In the genomic region with DNA sequence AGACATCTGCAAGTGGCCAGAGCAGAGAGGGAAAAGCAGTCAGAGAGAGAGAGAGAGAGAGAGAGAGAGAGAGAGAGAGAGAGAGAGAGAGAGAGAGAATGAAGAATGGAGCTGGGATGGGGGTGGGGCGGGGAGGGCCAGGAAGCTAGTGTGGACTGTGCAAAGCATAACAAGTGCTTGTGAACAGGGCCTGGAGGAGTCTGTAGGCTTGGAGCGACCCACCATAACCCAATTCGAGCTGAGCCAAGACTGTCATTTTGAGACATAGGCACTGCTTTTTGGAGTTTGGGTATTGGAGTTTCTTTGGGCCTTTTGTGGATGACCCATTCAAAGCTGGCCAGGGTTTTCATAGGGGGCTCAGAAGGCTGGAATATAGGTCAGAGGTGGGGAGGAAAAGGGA, we compare ENCODE assay signal across 24 mouse cellular contexts. TPM values are rescaled to one million over a fixed set of nuclear protein-coding genes. Genes with fewer than 3 reads are reported as not detected.
DNase-seq lines count a peak whose midpoint lies in the region; ATAC-seq lines count a peak whose summit lies in the region.
"Had no signal": no experiment of that assay in that cellular context is flagged by ENCODE, and none has a peak within 500 bp of the region (broad histone marks: within the 10 kb centered on the region; RNA-seq: fewer than 3 reads in every experiment).

No protein-coding gene starts in this region.

- H3K4me3 ChIP-seq in heart, embryonic 10.5 days: no peak overlapping the region
- no peak overlapping the region for H3K4me3 ChIP-seq in hindbrain, embryonic 16.5 days (ENCODE audit: low read length)
- H3K4me3 ChIP-seq in hindbrain, embryonic 13.5 days: no peak overlapping the region
- no peak overlapping the region for H3K4me3 ChIP-seq in midbrain, embryonic 11.5 days (ENCODE audit: low read depth, low read length)
- no peak overlapping the region for H3K4me3 ChIP-seq in midbrain, embryonic 13.5 days (replicated peaks)
- H3K4me3 ChIP-seq in limb, embryonic 10.5 days: no peak overlapping the region
- H3K4me3 ChIP-seq: forebrain, embryonic 10.5 days; forebrain, embryonic 13.5 days; heart, adult 2 months had no signal

- ATAC-seq in hindbrain, embryonic 16.5 days: peak; percentile 57; the same call in 1 of the 2 replicates
- ATAC-seq in hindbrain, embryonic 13.5 days (ENCODE audit: low FRiP score): no peak
- ATAC-seq in midbrain, embryonic 11.5 days (ENCODE audit: low FRiP score): no peak
- no peak for ATAC-seq in midbrain, embryonic 13.5 days
- ATAC-seq: activated CD4-positive, CD25-positive, alpha-beta regulatory T cell, adult 4 months; forebrain, embryonic 13.5 days; forebrain, embryonic 16.5 days; intestine, postnatal 0 days had no signal

- no peaks in the 10 kb centered on the region for H3K9me3 ChIP-seq in heart, embryonic 10.5 days
- no peaks in the 10 kb centered on the region for H3K9me3 ChIP-seq in hindbrain, embryonic 16.5 days (ENCODE audit: control insufficient read depth, low read length)
- H3K9me3 ChIP-seq in hindbrain, embryonic 13.5 days: no peaks in the 10 kb centered on the region
- H3K9me3 ChIP-seq in midbrain, embryonic 11.5 days (ENCODE audit: control insufficient read depth, low read length): no peaks in the 10 kb centered on the region
- no peaks in the 10 kb centered on the region for H3K9me3 ChIP-seq in midbrain, embryonic 13.5 days
- H3K9me3 ChIP-seq in limb, embryonic 10.5 days (replicated peaks): no peaks in the 10 kb centered on the region
- H3K9me3 ChIP-seq: forebrain, embryonic 10.5 days; forebrain, embryonic 13.5 days had no signal

- no peak for DNase-seq in heart, embryonic 10.5 days (ENCODE audit: low spot score)
- DNase-seq in heart, postnatal 10 days: no peak
- peak; percentile 60 for DNase-seq in midbrain, embryonic 11.5 days (ENCODE audit: low spot score, missing footprints)
- no peak for DNase-seq in limb, embryonic 10.5 days (ENCODE audit: low spot score)
- no peak for DNase-seq in left cerebral cortex, postnatal 25 days (ENCODE audit: low spot score in 2 of 2)
- DNase-seq: cerebellum, adult 11 months; cerebellum, adult 8-10 months; cerebellum, postnatal 10 days; cerebellum, postnatal 36 days; gastrocnemius, postnatal 10 days; gastrocnemius, postnatal 36 days; heart, adult 2 months; heart, postnatal 36 days had no signal

- intact Hi-C loops in heart, postnatal 10 days (cut with DNase I): no loop called here
- intact Hi-C loops in left cerebral cortex, postnatal 25 days (cut with DNase I): no loop called here

- no peaks in the 10 kb centered on the region for H3K36me3 ChIP-seq in heart, embryonic 10.5 days
- H3K36me3 ChIP-seq in hindbrain, embryonic 16.5 days (ENCODE audit: control insufficient read depth, insufficient read depth, low read length): no peaks in the 10 kb centered on the region
- no peaks in the 10 kb centered on the region for H3K36me3 ChIP-seq in hindbrain, embryonic 13.5 days
- no peaks in the 10 kb centered on the region for H3K36me3 ChIP-seq in midbrain, embryonic 11.5 days (ENCODE audit: control insufficient read depth, insufficient read depth, low read length)
- no peaks in the 10 kb centered on the region for H3K36me3 ChIP-seq in midbrain, embryonic 13.5 days
- no peaks in the 10 kb centered on the region for H3K36me3 ChIP-seq in limb, embryonic 10.5 days
- H3K36me3 ChIP-seq: forebrain, embryonic 10.5 days had no signal

- H3K4me1 ChIP-seq in heart, embryonic 10.5 days: peaks cover 36% of the 10 kb centered on the region
- H3K4me1 ChIP-seq in hindbrain, embryonic 16.5 days (ENCODE audit: control insufficient read depth, insufficient read depth, low read depth, low read length): peaks cover 12% of the 10 kb centered on the region
- peaks cover 11% of the 10 kb centered on the region for H3K4me1 ChIP-seq in hindbrain, embryonic 13.5 days (replicated peaks)
- peaks cover 8% of the 10 kb centered on the region for H3K4me1 ChIP-seq in midbrain, embryonic 11.5 days (ENCODE audit: control insufficient read depth, insufficient read depth, low read length)
- H3K4me1 ChIP-seq in midbrain, embryonic 13.5 days (replicated peaks): peaks cover 16% of the 10 kb centered on the region
- peaks cover 40% of the 10 kb centered on the region for H3K4me1 ChIP-seq in limb, embryonic 10.5 days

- no peaks in the 10 kb centered on the region for H3K27me3 ChIP-seq in heart, embryonic 10.5 days (ENCODE audit: insufficient read depth, poor library complexity, severe bottlenecking)
- H3K27me3 ChIP-seq in hindbrain, embryonic 16.5 days (replicated peaks; ENCODE audit: control insufficient read depth, insufficient read depth, low read length): no peaks in the 10 kb centered on the region
- no peaks in the 10 kb centered on the region for H3K27me3 ChIP-seq in hindbrain, embryonic 13.5 days
- no peaks in the 10 kb centered on the region for H3K27me3 ChIP-seq in midbrain, embryonic 11.5 days (ENCODE audit: control insufficient read depth, insufficient read depth, low read length)
- H3K27me3 ChIP-seq in midbrain, embryonic 13.5 days: no peaks in the 10 kb centered on the region
- H3K27me3 ChIP-seq in limb, embryonic 10.5 days (ENCODE audit: low read depth, poor library complexity, severe bottlenecking): no peaks in the 10 kb centered on the region
- H3K27me3 ChIP-seq: forebrain, embryonic 13.5 days had no signal

- H3K27ac ChIP-seq in heart, embryonic 10.5 days: peak overlapping the region; percentile 78
- peak overlapping the region; percentile 64 for H3K27ac ChIP-seq in hindbrain, embryonic 16.5 days (ENCODE audit: low read depth, low read length)
- H3K27ac ChIP-seq in hindbrain, embryonic 13.5 days: no peak overlapping the region
- no peak overlapping the region for H3K27ac ChIP-seq in midbrain, embryonic 11.5 days (ENCODE audit: low read depth, low read length)
- H3K27ac ChIP-seq in midbrain, embryonic 13.5 days: no peak overlapping the region
- H3K27ac ChIP-seq in limb, embryonic 10.5 days: peak overlapping the region; percentile 19; the same call in 1 of the 2 replicates
- H3K27ac ChIP-seq: forebrain, embryonic 13.5 days; heart, adult 2 months had no signal

- H3K4me2 ChIP-seq in hindbrain, embryonic 16.5 days (ENCODE audit: low read length): no peak overlapping the region
- H3K4me2 ChIP-seq in hindbrain, embryonic 13.5 days: no peak overlapping the region
- no peak overlapping the region for H3K4me2 ChIP-seq in midbrain, embryonic 11.5 days
- H3K4me2 ChIP-seq in midbrain, embryonic 13.5 days (replicated peaks): no peak overlapping the region
- H3K4me2 ChIP-seq: forebrain, embryonic 13.5 days had no signal

- WGBS in heart, embryonic 10.5 days: 70% methylated on average over 3 of the region's 3 CpGs
- 83% methylated on average over 3 of the region's 3 CpGs for WGBS in hindbrain, embryonic 16.5 days
- WGBS in hindbrain, embryonic 13.5 days: 90% methylated on average over 3 of the region's 3 CpGs
- WGBS in midbrain, embryonic 11.5 days: 82% methylated on average over 3 of the region's 3 CpGs
- 83% methylated on average over 3 of the region's 3 CpGs for WGBS in midbrain, embryonic 13.5 days
- 79% methylated on average over 3 of the region's 3 CpGs for WGBS in limb, embryonic 10.5 days

- no peak overlapping the region for H3K9ac ChIP-seq in hindbrain, embryonic 16.5 days (ENCODE audit: low read depth, low read length)
- H3K9ac ChIP-seq in hindbrain, embryonic 13.5 days: no peak overlapping the region
- no peak overlapping the region for H3K9ac ChIP-seq in midbrain, embryonic 11.5 days (ENCODE audit: low read length)
- no peak overlapping the region for H3K9ac ChIP-seq in midbrain, embryonic 13.5 days (replicated peaks)
- H3K9ac ChIP-seq: forebrain, embryonic 13.5 days had no signal

RNA-seq across cellular contexts. Expression of a gene that starts 48.0 kb away (rescaled TPM):
- 0.23 and 0.58 TPM in 2 replicates for polyA plus RNA-seq in heart, embryonic 10.5 days (2016; fragmentation: Nextera tagmentation; extraction: Ambion mirVana)
- under 1 TPM in 1 of 2 experiments, not detected in 1; 0.22 TPM for total RNA-seq in heart, postnatal 10 days (2021)
- 0.62 and 0.70 TPM in 2 replicates for polyA plus RNA-seq in hindbrain, embryonic 16.5 days (2015; fragmentation: Nextera tagmentation; extraction: Ambion mirVana)
- polyA plus RNA-seq in hindbrain, embryonic 13.5 days (2015; fragmentation: Nextera tagmentation; extraction: Ambion mirVana): 0.74 and 0.81 TPM in 2 replicates
- polyA plus RNA-seq in midbrain, embryonic 11.5 days (2014; fragmentation: Nextera tagmentation; extraction: Ambion mirVana): 0.37 and 0.68 TPM in 2 replicates
- 0.50 and 0.59 TPM in 2 replicates for polyA plus RNA-seq in midbrain, embryonic 13.5 days (2015; fragmentation: Nextera tagmentation; extraction: Ambion mirVana)
- 0.87 and 1.6 TPM in 2 replicates for polyA plus RNA-seq in limb, embryonic 10.5 days (2016; fragmentation: Nextera tagmentation; extraction: Ambion mirVana)
- 1 to 10 TPM; 1.1 to 2.3 TPM for total RNA-seq in left cerebral cortex, postnatal 25 days (2021)
- total RNA-seq: gastrocnemius, adult 18-20 months; gastrocnemius, postnatal 36 days; heart, postnatal 36 days had no signal
- polyA plus RNA-seq: heart, embryonic 11.5 days; heart, embryonic 14.5 days had no signal

RNA-seq across cellular contexts. Expression of a gene that starts 53.8 kb away (rescaled TPM):
- 411 and 428 TPM in 2 replicates for polyA plus RNA-seq in heart, embryonic 10.5 days (2016; fragmentation: Nextera tagmentation; extraction: Ambion mirVana)
- total RNA-seq in heart, postnatal 10 days (2021): 100 to 1,000 TPM; 205 to 210 TPM
- 123 and 163 TPM in 2 replicates for polyA plus RNA-seq in hindbrain, embryonic 16.5 days (2015; fragmentation: Nextera tagmentation; extraction: Ambion mirVana)
- 268 and 333 TPM in 2 replicates for polyA plus RNA-seq in hindbrain, embryonic 13.5 days (2015; fragmentation: Nextera tagmentation; extraction: Ambion mirVana)
- 418 and 497 TPM in 2 replicates for polyA plus RNA-seq in midbrain, embryonic 11.5 days (2014; fragmentation: Nextera tagmentation; extraction: Ambion mirVana)
- polyA plus RNA-seq in midbrain, embryonic 13.5 days (2015; fragmentation: Nextera tagmentation; extraction: Ambion mirVana): 246 and 342 TPM in 2 replicates
- polyA plus RNA-seq in limb, embryonic 10.5 days (2016; fragmentation: Nextera tagmentation; extraction: Ambion mirVana): 562 and 618 TPM in 2 replicates
- 100 to 1,000 TPM; 183 to 189 TPM for total RNA-seq in left cerebral cortex, postnatal 25 days (2021)

Comparison
In these comparisons a context has a peak if more than half of its experiments do, and no peak if none do; other contexts are left out.
1. H3K27ac ChIP-seq: peak in heart, embryonic 10.5 days (single experiment), hindbrain, embryonic 16.5 days (single experiment) and limb, embryonic 10.5 days (single experiment); none in hindbrain, embryonic 13.5 days (single experiment), midbrain, embryonic 11.5 days (single experiment) and midbrain, embryonic 13.5 days (single experiment).